Mouse (Mus musculus) right cerebral cortex, adult 2 months (tissue): ENCODE results near the gene Rd3.
A peak's percentile ranks its signal among the peaks of the same experiment; 100 is the strongest.

Experiments
- DNase-seq, 2 experiments: peaks; one replicate each; pipeline ENCODE4 v3.0.0; 2021 to 2022; ENCODE audit warnings: low spot score in 2 of 2

Gene Rd3

GRCm38 (mm10) chr1:191977187-191977586, at the start of gene Rd3:
TSS of gene Rd3 (plus strand) at chr1:191977370.
- DNase-seq: peak; percentile 56 to 63

GRCm38 (mm10) chr1:191928345-191928744, 48.8 kb upstream of the Rd3 start:
- DNase-seq: no peak

- DNase-seq: no peak
Measured at GRCm38 (mm10) chr1:191929065-191929464, 48.1 kb upstream of the Rd3 start.

- DNase-seq: no peak
Measured at GRCm38 (mm10) chr1:191929897-191930524, 47.2 kb upstream of the Rd3 start.

- DNase-seq: no peak
Measured at GRCm38 (mm10) chr1:191930525-191931105, 46.6 kb upstream of the Rd3 start.

- no peak for DNase-seq
Measured at GRCm38 (mm10) chr1:191932286-191932985, 44.7 kb upstream of the Rd3 start.

- no peak for DNase-seq
Measured at GRCm38 (mm10) chr1:191932986-191933632, 44.1 kb upstream of the Rd3 start.

GRCm38 (mm10) chr1:191943638-191944037, 33.5 kb upstream of the Rd3 start:
- no peak for DNase-seq

- DNase-seq: no peak
Measured at GRCm38 (mm10) chr1:191945341-191945740, 31.8 kb upstream of the Rd3 start.

GRCm38 (mm10) chr1:191945756-191946155, 31.4 kb upstream of the Rd3 start:
- no peak for DNase-seq

- no peak for DNase-seq
Measured at GRCm38 (mm10) chr1:191946261-191946660, 30.9 kb upstream of the Rd3 start.

- DNase-seq: no peak
Measured at GRCm38 (mm10) chr1:191946835-191947234, 30.3 kb upstream of the Rd3 start.

GRCm38 (mm10) chr1:191947796-191948195, 29.4 kb upstream of the Rd3 start:
- DNase-seq: no peak

- no peak for DNase-seq
Measured at GRCm38 (mm10) chr1:191948600-191948999, 28.6 kb upstream of the Rd3 start.

- peak in 1 of 2 experiments; percentile 54 for DNase-seq
Measured at GRCm38 (mm10) chr1:191950611-191951010, 26.6 kb upstream of the Rd3 start.

- DNase-seq: peak; percentile 70 to 80
Measured at GRCm38 (mm10) chr1:191952733-191953335, 24.3 kb upstream of the Rd3 start.

GRCm38 (mm10) chr1:191955101-191955500, 22.1 kb upstream of the Rd3 start:
- no peak for DNase-seq

GRCm38 (mm10) chr1:191956261-191956660, 20.9 kb upstream of the Rd3 start:
- no peak for DNase-seq

- no peak for DNase-seq
Measured at GRCm38 (mm10) chr1:191956871-191957270, 20.3 kb upstream of the Rd3 start.

GRCm38 (mm10) chr1:191957321-191957720, 19.8 kb upstream of the Rd3 start:
- DNase-seq: no peak

- DNase-seq: no peak
Measured at GRCm38 (mm10) chr1:191960946-191961345, 16.2 kb upstream of the Rd3 start.

GRCm38 (mm10) chr1:191963413-191963812, 13.8 kb upstream of the Rd3 start:
- no peak for DNase-seq
